Mouse (Mus musculus) spleen, postnatal 14 days (tissue): ENCODE data around the gene Bend5.

Experiments used
- DNase-seq, 2 experiments: peaks; one replicate each; pipeline ENCODE4 v3.0.0; 2021 to 2022; ENCODE audit warnings: low spot score in 2 of 2

Bend5 gene

GRCm38 (mm10) chr4:111414818-111415488 is at the start of gene Bend5:
Bend5 (plus strand) TSS chr4:111415006.
- DNase-seq, result peak; percentile 53 to 64

GRCm38 (mm10) chr4:111367771-111368170 is 47.0 kb upstream of the Bend5 start:
- no peak for DNase-seq

GRCm38 (mm10) chr4:111377159-111377558 is 37.6 kb upstream of the Bend5 start:
- no peak for DNase-seq

- no peak for DNase-seq
These were observed 36.7 kb upstream of the Bend5 start for GRCm38 (mm10) chr4:111378071-111378470.

GRCm38 (mm10) chr4:111383101-111383500 is 31.7 kb upstream of the Bend5 start:
- DNase-seq, result no peak

GRCm38 (mm10) chr4:111390736-111391135 is 24.1 kb upstream of the Bend5 start:
- no peak for DNase-seq

- DNase-seq, result peak in 1 of 2 experiments; percentile 25
These were observed 15.0 kb upstream of the Bend5 start for GRCm38 (mm10) chr4:111399784-111400183.

GRCm38 (mm10) chr4:111400676-111401075 is 14.1 kb upstream of the Bend5 start:
- no peak for DNase-seq

GRCm38 (mm10) chr4:111403243-111403642 is 11.6 kb upstream of the Bend5 start:
- DNase-seq, result no peak

- no peak for DNase-seq
These were observed 4.1 kb upstream of the Bend5 start for GRCm38 (mm10) chr4:111410731-111411130.

- DNase-seq, result no peak
These were observed 407 bp upstream of the Bend5 start for GRCm38 (mm10) chr4:111414399-111414798.

- DNase-seq, result no peak
These were observed 1.3 kb downstream of the Bend5 start for GRCm38 (mm10) chr4:111416126-111416525.

- DNase-seq, result no peak
These were observed 1.7 kb downstream of the Bend5 start for GRCm38 (mm10) chr4:111416551-111416950.

GRCm38 (mm10) chr4:111417716-111418115 is 2.9 kb downstream of the Bend5 start:
- no peak for DNase-seq

- no peak for DNase-seq
These were observed 4.7 kb downstream of the Bend5 start for GRCm38 (mm10) chr4:111419476-111419875.

GRCm38 (mm10) chr4:111420031-111420430 is 5.2 kb downstream of the Bend5 start:
- no peak for DNase-seq

GRCm38 (mm10) chr4:111420955-111421354 is 6.1 kb downstream of the Bend5 start:
- no peak for DNase-seq

GRCm38 (mm10) chr4:111421785-111422184 is 7.0 kb downstream of the Bend5 start:
- DNase-seq, result no peak

- no peak for DNase-seq
These were observed 9.7 kb downstream of the Bend5 start for GRCm38 (mm10) chr4:111424371-111424950.

- DNase-seq, result no peak
These were observed 10.4 kb downstream of the Bend5 start for GRCm38 (mm10) chr4:111425170-111425569.

- no peak for DNase-seq
These were observed 16.4 kb downstream of the Bend5 start for GRCm38 (mm10) chr4:111431186-111431585.

GRCm38 (mm10) chr4:111432013-111432412 is 17.2 kb downstream of the Bend5 start:
- DNase-seq, result no peak

- DNase-seq, result no peak
These were observed 17.6 kb downstream of the Bend5 start for GRCm38 (mm10) chr4:111432417-111432816.

GRCm38 (mm10) chr4:111441709-111442108 is 26.9 kb downstream of the Bend5 start:
- peak in 1 of 2 experiments; percentile 28 for DNase-seq
